Mouse (Mus musculus) gastrocnemius, postnatal 14 days (tissue): Measurements from ENCODE around the gene Acr. TPM values are rescaled to one million over a fixed set of nuclear protein-coding genes. Genes with fewer than 3 reads are reported as not detected.
A peak's percentile ranks its signal among the peaks of the same experiment; 100 is the strongest.

Experiments used
- DNase-seq: peaks from one replicate; pipeline ENCODE4 v3.0.0; 2021; ENCODE audit warnings: mixed read lengths
- intact Hi-C: fragments of 180-260 bp; cut with DNase I; formaldehyde crosslinking; loops from one replicate; pipeline ENCODE4 v1.15.1; 2025; ENCODE audit warnings: low total_unique reads
- long read RNA-seq, 2 experiments: library from polyadenylated mRNA; stranded (forward); transcript quantifications; one replicate each; pipeline ENCODE4 v2.0.0; 2021
- total RNA-seq, 2 experiments: library from RNA; stranded (reverse); gene quantifications; 2 replicates each; pipeline ENCODE4 v1.2.3; 2021

The Acr gene
- under 1 TPM; 0.14 to 0.16 TPM for total RNA-seq
- long read RNA-seq, experiment 1 = 0 reads
- long read RNA-seq, experiment 2 = 0 reads

GRCm38 (mm10) chr15:89568114-89568513 is at the start of gene Acr:
TSS of gene Acr (plus strand) at chr15:89568326.
- intact Hi-C loops = no loop called here
- DNase-seq = no peak

- DNase-seq = no peak
- intact Hi-C loops = no loop called here
These were observed 46.2 kb upstream of the Acr start for GRCm38 (mm10) chr15:89521951-89522350.

GRCm38 (mm10) chr15:89522566-89523282 is 45.4 kb upstream of the Acr start:
- intact Hi-C loops = no loop called here
- DNase-seq = no peak

- DNase-seq = no peak
- intact Hi-C loops = no loop called here
These were observed 44.8 kb upstream of the Acr start for GRCm38 (mm10) chr15:89523283-89523832.

- intact Hi-C loops = no loop called here
- DNase-seq = no peak
These were observed 44.0 kb upstream of the Acr start for GRCm38 (mm10) chr15:89524001-89524571.

GRCm38 (mm10) chr15:89524611-89525415 is 43.3 kb upstream of the Acr start:
- intact Hi-C loops = no loop called here
- DNase-seq = no peak

GRCm38 (mm10) chr15:89525464-89525863 is 42.7 kb upstream of the Acr start:
- intact Hi-C loops = no loop called here

GRCm38 (mm10) chr15:89525896-89526295 is 42.2 kb upstream of the Acr start:
- intact Hi-C loops = no loop called here
- no peak for DNase-seq

More at GRCm38 (mm10) chr15:89525464-89525863, 42.7 kb upstream of the Acr start:
- DNase-seq = no peak

- intact Hi-C loops = no loop called here
- no peak for DNase-seq
These were observed 41.3 kb upstream of the Acr start for GRCm38 (mm10) chr15:89526776-89527325.

GRCm38 (mm10) chr15:89527466-89527865 is 40.7 kb upstream of the Acr start:
- DNase-seq = no peak
- intact Hi-C loops = no loop called here

GRCm38 (mm10) chr15:89528201-89528850 is 39.8 kb upstream of the Acr start:
- intact Hi-C loops = no loop called here
- DNase-seq = no peak

- intact Hi-C loops = no loop called here
- DNase-seq = no peak
These were observed 39.2 kb upstream of the Acr start for GRCm38 (mm10) chr15:89528923-89529322.

- intact Hi-C loops = no loop called here
- DNase-seq = peak; percentile 50
These were observed 37.8 kb upstream of the Acr start for GRCm38 (mm10) chr15:89530336-89530735.

GRCm38 (mm10) chr15:89531399-89531798 is 36.7 kb upstream of the Acr start:
- DNase-seq = no peak
- intact Hi-C loops = no loop called here

- intact Hi-C loops = no loop called here
- DNase-seq = no peak
These were observed 35.9 kb upstream of the Acr start for GRCm38 (mm10) chr15:89532026-89532923.

- no peak for DNase-seq
- intact Hi-C loops = no loop called here
These were observed 34.9 kb upstream of the Acr start for GRCm38 (mm10) chr15:89532924-89533842.

GRCm38 (mm10) chr15:89533843-89534207 is 34.3 kb upstream of the Acr start:
- intact Hi-C loops = no loop called here
- no peak for DNase-seq
